ENCODE assay signal across 24 mouse cellular contexts in genomic region chr14:12070361-12070760, GRCm38 (mm10).
DNase-seq lines count a peak whose midpoint lies in the region; ATAC-seq lines count a peak whose summit lies in the region.
"Had no signal": no experiment of that assay in that cellular context is flagged by ENCODE, and none has a peak within 500 bp of the region (broad histone marks: within the 10 kb centered on the region; RNA-seq: fewer than 3 reads in every experiment).

No protein-coding gene starts in this region.

- no peaks in the 10 kb centered on the region for H3K9me3 ChIP-seq in heart, embryonic 10.5 days
- H3K9me3 ChIP-seq in midbrain, embryonic 11.5 days (ENCODE audit: control insufficient read depth, low read length), result no peaks in the 10 kb centered on the region
- no peaks in the 10 kb centered on the region for H3K9me3 ChIP-seq in midbrain, embryonic 15.5 days
- H3K9me3 ChIP-seq in limb, embryonic 13.5 days, result no peaks in the 10 kb centered on the region
- H3K9me3 ChIP-seq in hindbrain, embryonic 11.5 days (ENCODE audit: control insufficient read depth, low read length), result no peaks in the 10 kb centered on the region
- H3K9me3 ChIP-seq: embryonic facial prominence, embryonic 12.5 days; embryonic facial prominence, embryonic 15.5 days; forebrain, embryonic 12.5 days; forebrain, embryonic 15.5 days; hindbrain, embryonic 10.5 days had no signal

- intact Hi-C loops in heart, postnatal 14 days (cut with DNase I), result no loop called here

- 0 out of 2 replicates have a peak, but pooled peaks cover 4% of the 10 kb centered on the region for H3K4me1 ChIP-seq in heart, embryonic 10.5 days
- no peaks in the 10 kb centered on the region; the same call in 1 of the 2 replicates for H3K4me1 ChIP-seq in midbrain, embryonic 11.5 days (ENCODE audit: control insufficient read depth, insufficient read depth, low read length)
- no peaks in the 10 kb centered on the region for H3K4me1 ChIP-seq in midbrain, embryonic 15.5 days
- H3K4me1 ChIP-seq in limb, embryonic 13.5 days, result peaks cover 36% of the 10 kb centered on the region
- no peaks in the 10 kb centered on the region for H3K4me1 ChIP-seq in hindbrain, embryonic 11.5 days (replicated peaks; ENCODE audit: control insufficient read depth, insufficient read depth, low read length)
- H3K4me1 ChIP-seq: forebrain, embryonic 12.5 days; forebrain, embryonic 15.5 days had no signal

- ATAC-seq in midbrain, embryonic 11.5 days (ENCODE audit: low FRiP score), result no peak
- no peak for ATAC-seq in midbrain, embryonic 15.5 days (replicated peaks)
- no peak for ATAC-seq in limb, embryonic 13.5 days (ENCODE audit: low FRiP score, low read depth)
- no peak for ATAC-seq in hindbrain, embryonic 11.5 days (ENCODE audit: low FRiP score)
- ATAC-seq: CD4-positive, CD25-positive, alpha-beta regulatory T cell, adult 4 months; forebrain, embryonic 15.5 days; hindbrain, postnatal 0 days; inflammation-experienced regulatory T-cells, adult 6 months; intestine, embryonic 16.5 days had no signal

- H3K27ac ChIP-seq in heart, embryonic 10.5 days, result no peak overlapping the region
- H3K27ac ChIP-seq in midbrain, embryonic 11.5 days (ENCODE audit: low read depth, low read length), result no peak overlapping the region
- H3K27ac ChIP-seq in midbrain, embryonic 15.5 days, result no peak overlapping the region
- H3K27ac ChIP-seq in limb, embryonic 13.5 days, result peak overlapping the region; percentile 33; the same call in 1 of the 2 replicates
- no peak overlapping the region for H3K27ac ChIP-seq in hindbrain, embryonic 11.5 days (ENCODE audit: low read depth, low read length)
- H3K27ac ChIP-seq: embryonic facial prominence, embryonic 12.5 days; embryonic facial prominence, embryonic 15.5 days; forebrain, embryonic 15.5 days; hindbrain, embryonic 10.5 days; hindbrain, embryonic 14.5 days; hindbrain, postnatal 0 days had no signal

- H3K4me3 ChIP-seq in heart, embryonic 10.5 days, result no peak overlapping the region
- H3K4me3 ChIP-seq in midbrain, embryonic 11.5 days (ENCODE audit: low read depth, low read length), result no peak overlapping the region
- no peak overlapping the region for H3K4me3 ChIP-seq in midbrain, embryonic 15.5 days
- H3K4me3 ChIP-seq in limb, embryonic 13.5 days, result no peak overlapping the region
- no peak overlapping the region for H3K4me3 ChIP-seq in hindbrain, embryonic 11.5 days (ENCODE audit: low read depth, low read length)
- H3K4me3 ChIP-seq: embryonic facial prominence, embryonic 12.5 days; embryonic facial prominence, embryonic 15.5 days; erythroblast, embryonic 14.5 days; forebrain, embryonic 12.5 days; forebrain, embryonic 15.5 days; hindbrain, embryonic 10.5 days had no signal

- no peaks in the 10 kb centered on the region for H3K27me3 ChIP-seq in heart, embryonic 10.5 days (ENCODE audit: insufficient read depth, poor library complexity, severe bottlenecking)
- H3K27me3 ChIP-seq in midbrain, embryonic 11.5 days (ENCODE audit: control insufficient read depth, insufficient read depth, low read length), result no peaks in the 10 kb centered on the region
- H3K27me3 ChIP-seq in midbrain, embryonic 15.5 days (replicated peaks), result no peaks in the 10 kb centered on the region
- H3K27me3 ChIP-seq in limb, embryonic 13.5 days, result no peaks in the 10 kb centered on the region
- H3K27me3 ChIP-seq in hindbrain, embryonic 11.5 days (ENCODE audit: control insufficient read depth, insufficient read depth, low read length), result no peaks in the 10 kb centered on the region
- H3K27me3 ChIP-seq: embryonic facial prominence, embryonic 12.5 days; embryonic facial prominence, embryonic 15.5 days; forebrain, embryonic 12.5 days; forebrain, embryonic 15.5 days had no signal

- H3K9ac ChIP-seq in midbrain, embryonic 11.5 days (ENCODE audit: low read length), result no peak overlapping the region
- no peak overlapping the region for H3K9ac ChIP-seq in midbrain, embryonic 15.5 days
- H3K9ac ChIP-seq in limb, embryonic 13.5 days, result no peak overlapping the region
- no peak overlapping the region for H3K9ac ChIP-seq in hindbrain, embryonic 11.5 days (ENCODE audit: low read depth, low read length)
- H3K9ac ChIP-seq: embryonic facial prominence, embryonic 12.5 days; embryonic facial prominence, embryonic 15.5 days; forebrain, embryonic 12.5 days; forebrain, embryonic 15.5 days; hindbrain, embryonic 14.5 days had no signal

- no peaks in the 10 kb centered on the region for H3K36me3 ChIP-seq in heart, embryonic 10.5 days
- no peaks in the 10 kb centered on the region for H3K36me3 ChIP-seq in midbrain, embryonic 11.5 days (ENCODE audit: control insufficient read depth, insufficient read depth, low read length)
- H3K36me3 ChIP-seq in midbrain, embryonic 15.5 days (replicated peaks), result no peaks in the 10 kb centered on the region
- H3K36me3 ChIP-seq in limb, embryonic 13.5 days, result no peaks in the 10 kb centered on the region
- no peaks in the 10 kb centered on the region for H3K36me3 ChIP-seq in hindbrain, embryonic 11.5 days (ENCODE audit: control insufficient read depth, insufficient read depth, low read length)
- H3K36me3 ChIP-seq: embryonic facial prominence, embryonic 12.5 days; embryonic facial prominence, embryonic 15.5 days; forebrain, embryonic 12.5 days; forebrain, embryonic 15.5 days; hindbrain, embryonic 10.5 days had no signal

- no peak overlapping the region for H3K4me2 ChIP-seq in midbrain, embryonic 11.5 days
- no peak overlapping the region for H3K4me2 ChIP-seq in midbrain, embryonic 15.5 days
- H3K4me2 ChIP-seq in limb, embryonic 13.5 days (replicated peaks), result no peak overlapping the region
- H3K4me2 ChIP-seq in hindbrain, embryonic 11.5 days (replicated peaks; ENCODE audit: low read depth, low read length), result no peak overlapping the region
- H3K4me2 ChIP-seq: embryonic facial prominence, embryonic 12.5 days; embryonic facial prominence, embryonic 15.5 days; forebrain, embryonic 12.5 days; forebrain, embryonic 15.5 days; heart, embryonic 11.5 days; hindbrain, embryonic 14.5 days had no signal

- WGBS in heart, embryonic 10.5 days, result 61% methylated on average over 1 of the region's 1 CpGs
- WGBS in midbrain, embryonic 11.5 days, result 56% methylated on average over 1 of the region's 1 CpGs
- WGBS in midbrain, embryonic 15.5 days, result 65% methylated on average over 1 of the region's 1 CpGs
- WGBS in limb, embryonic 13.5 days, result 44% methylated on average over 1 of the region's 1 CpGs
- WGBS in hindbrain, embryonic 11.5 days, result 79% methylated on average over 1 of the region's 1 CpGs

- peak; percentile 58 for DNase-seq in heart, embryonic 10.5 days (ENCODE audit: low spot score)
- no peak for DNase-seq in heart, postnatal 14 days
- peak; percentile 75 for DNase-seq in midbrain, embryonic 11.5 days (ENCODE audit: low spot score, missing footprints)
- DNase-seq in hindbrain, embryonic 11.5 days (ENCODE audit: low spot score), result no peak
- DNase-seq: adrenal gland, postnatal 14 days; cerebellum, adult 18-20 months; cerebellum, adult 9-10 months; cerebellum, postnatal 14 days; gastrocnemius, postnatal 10 days; heart, postnatal 36 days had no signal

Comparison
In these comparisons a context has a peak if more than half of its experiments do, and no peak if none do; other contexts are left out.
1. DNase-seq: peak in heart, embryonic 10.5 days (single experiment) and midbrain, embryonic 11.5 days (single experiment); none in heart, postnatal 14 days (0 of 2) and hindbrain, embryonic 11.5 days (single experiment).